Mouse (Mus musculus) frontal cortex, adult (tissue): ENCODE measurements at regions not wholly inside any gene's neighbourhood (a gene's known extent, or its start where the extent isn't known, plus 50 kb on each side); places are given as distances from the start of the nearest gene placed in this dataset.

ENCODE experiments used
- ATAC-seq: cut with Nextera tagmentation; 2 replicates; pipeline ENCODE4 v1.9.2; 2017; ENCODE audit warnings: mild to moderate bottlenecking, moderate library complexity, mixed read lengths; ENCODE audit not compliant: low TSS enrichment

GRCm38 (mm10) chr2:19714025-19714424, 56.5 kb downstream of the Otud1 start:
- ATAC-seq = no peak

- peak; percentile 98 for ATAC-seq
These were observed 58.1 kb downstream of the Otud1 start for GRCm38 (mm10) chr2:19715564-19716238.

DNA sequence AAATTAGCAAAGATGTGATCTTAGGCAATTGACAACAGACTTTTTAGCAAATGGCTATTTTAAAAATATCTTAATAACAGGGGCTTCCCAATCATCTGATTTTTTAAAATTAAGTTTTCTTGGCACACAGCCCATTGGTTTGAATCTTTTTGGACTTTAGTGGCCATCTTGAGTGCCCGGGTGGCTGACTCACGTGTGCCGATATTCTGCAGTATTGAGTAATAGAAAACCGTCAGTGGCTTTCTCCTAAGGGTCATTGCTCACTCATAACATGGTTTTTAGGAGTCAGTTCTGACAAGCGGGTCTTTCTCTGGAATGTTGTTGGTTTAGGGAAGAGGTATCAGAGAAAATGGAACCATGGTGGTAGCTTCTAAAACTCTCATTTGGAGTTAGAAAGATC, 58.8 kb downstream of the Otud1 start:
- no peak for ATAC-seq

- ATAC-seq = no peak
These were observed 68.5 kb downstream of the Otud1 start for GRCm38 (mm10) chr2:19726085-19726484.

GRCm38 (mm10) chr2:19726904-19727303, 69.4 kb downstream of the Otud1 start:
- ATAC-seq = peak; percentile 67; the same call in 1 of the 2 replicates

DNA sequence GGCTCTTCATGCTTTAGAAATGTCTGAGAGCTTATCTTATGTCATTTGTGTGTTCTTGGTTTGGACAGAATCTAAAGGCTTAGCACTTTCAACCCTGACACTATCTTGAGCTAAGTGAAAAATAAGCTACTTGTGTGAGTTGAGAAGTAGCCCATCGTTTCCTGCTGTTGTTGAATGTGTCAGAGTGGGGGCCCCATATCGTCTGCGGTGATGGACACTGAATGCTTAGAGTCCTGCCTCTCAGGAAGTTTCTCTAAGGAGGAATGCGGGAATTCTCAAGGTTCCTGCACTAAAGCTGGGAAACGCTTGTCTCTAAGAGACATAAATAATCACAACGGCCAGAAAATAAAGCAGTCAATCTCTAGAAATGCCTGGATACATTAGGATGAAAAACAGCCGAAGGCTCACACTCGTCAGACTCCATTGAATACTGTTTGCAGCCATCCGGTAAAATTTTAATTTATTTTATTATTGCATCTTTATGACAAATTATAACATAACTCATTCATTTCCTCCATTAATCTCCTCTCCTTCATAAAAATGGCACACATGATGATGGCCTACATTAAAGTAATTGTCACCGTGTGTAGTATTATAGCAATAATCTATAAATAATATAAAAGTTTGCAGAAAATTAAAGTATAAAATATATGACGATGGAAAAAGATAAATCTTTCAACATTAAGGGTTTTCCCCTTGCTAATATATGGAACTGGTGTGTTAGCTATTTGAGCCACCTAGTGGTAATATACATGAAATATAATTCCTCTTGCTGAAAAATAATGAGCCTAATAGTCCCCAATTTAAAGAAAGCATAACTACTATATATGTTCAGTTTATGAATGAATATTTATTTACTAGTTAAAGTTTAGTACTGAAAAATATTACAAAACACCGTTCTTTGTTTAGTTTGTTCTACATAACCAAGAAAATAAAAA, 75.6 kb downstream of the Otud1 start:
- ATAC-seq = no peak

- ATAC-seq = no peak
These were observed 76.8 kb downstream of the Otud1 start for GRCm38 (mm10) chr2:19734164-19734870.

GRCm38 (mm10) chr2:19741508-19741907, 84.0 kb downstream of the Otud1 start:
- no peak for ATAC-seq

- ATAC-seq = no peak
These were observed 85.9 kb downstream of the Otud1 start for GRCm38 (mm10) chr2:19743467-19743866.

DNA sequence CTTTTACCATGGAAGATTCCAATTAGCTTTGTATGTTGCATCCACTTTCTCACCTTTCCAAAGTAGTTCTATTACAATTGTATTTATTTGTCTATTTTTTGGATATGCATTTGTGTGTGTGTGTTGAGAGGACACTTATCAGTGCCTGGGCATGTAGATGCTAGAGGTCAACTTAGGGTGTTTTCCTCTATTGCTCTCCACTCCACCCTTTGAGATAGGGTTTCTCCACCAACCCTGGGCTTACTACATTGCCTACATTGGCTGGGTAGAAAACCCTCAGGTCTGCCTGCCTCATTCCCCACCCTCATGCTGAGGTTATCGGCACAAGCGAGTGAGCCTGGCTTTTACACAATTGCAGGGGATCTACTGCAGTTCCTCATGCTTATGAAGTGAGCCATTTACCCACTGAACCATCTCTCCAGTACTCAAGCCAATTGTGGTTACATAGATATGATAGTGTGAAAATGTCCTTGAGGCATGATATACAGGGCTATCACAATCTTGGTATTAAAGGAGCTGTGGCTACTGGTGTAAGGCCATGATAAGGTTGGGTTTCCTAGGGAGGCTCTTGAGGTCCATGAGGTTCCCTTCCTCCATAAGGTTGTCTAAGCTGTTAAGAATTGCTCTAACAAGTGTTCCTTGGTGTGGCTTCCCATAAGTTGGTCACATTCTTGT, 87.6 kb downstream of the Otud1 start:
- ATAC-seq = no peak

- ATAC-seq = peak; percentile 56; the same call in 1 of the 2 replicates
These were observed 95.2 kb downstream of the Otud1 start for GRCm38 (mm10) chr2:19752753-19753152.

- peak; percentile 98 for ATAC-seq
These were observed 95.9 kb downstream of the Otud1 start for GRCm38 (mm10) chr2:19753479-19753878.

- ATAC-seq = no peak
These were observed 100.4 kb downstream of the Otud1 start for GRCm38 (mm10) chr2:19757910-19758309.

GRCm38 (mm10) chr2:19759169-19759568, 101.6 kb downstream of the Otud1 start:
- ATAC-seq = peak; percentile 15; the same call in 1 of the 2 replicates

DNA sequence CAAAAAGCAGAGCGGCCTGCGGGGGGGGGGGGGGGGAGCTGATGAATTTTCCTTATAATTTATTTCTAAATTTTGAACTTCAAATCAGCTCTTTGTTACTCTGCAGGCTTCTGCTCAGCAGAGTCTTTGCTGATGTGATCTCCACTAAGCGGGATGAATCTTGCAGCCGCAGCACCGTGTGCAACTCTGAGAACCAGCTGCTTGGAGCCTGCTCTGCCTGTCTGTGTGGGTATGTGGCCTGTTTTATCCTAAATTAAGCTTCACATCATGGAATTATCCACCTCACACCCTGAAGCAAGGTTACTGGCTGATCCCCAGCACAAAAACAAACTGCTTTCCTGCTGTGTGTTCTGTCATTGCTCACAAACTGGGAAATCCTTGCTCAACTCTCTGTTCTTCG, 102.0 kb downstream of the Otud1 start:
- peak; percentile 91 for ATAC-seq

DNA sequence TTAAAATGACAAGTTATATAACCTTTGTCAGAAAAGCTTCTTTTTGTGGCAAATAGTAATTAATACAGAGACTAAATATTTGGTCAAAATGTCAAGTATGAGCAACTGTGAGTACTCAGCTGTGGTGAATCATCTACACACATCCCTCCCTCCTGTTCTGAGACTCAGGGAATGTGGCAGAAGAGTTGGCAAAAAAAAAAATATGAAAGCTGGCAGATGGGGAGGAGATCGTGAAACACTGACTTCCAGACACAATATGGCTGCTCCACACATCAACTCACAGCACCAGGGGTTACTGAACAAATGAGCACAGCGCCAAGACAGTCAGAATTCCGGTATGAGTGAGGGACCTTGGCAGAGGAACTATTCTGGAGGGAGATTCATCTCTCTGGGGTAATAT, 105.4 kb downstream of the Otud1 start:
- peak; percentile 95 for ATAC-seq

DNA sequence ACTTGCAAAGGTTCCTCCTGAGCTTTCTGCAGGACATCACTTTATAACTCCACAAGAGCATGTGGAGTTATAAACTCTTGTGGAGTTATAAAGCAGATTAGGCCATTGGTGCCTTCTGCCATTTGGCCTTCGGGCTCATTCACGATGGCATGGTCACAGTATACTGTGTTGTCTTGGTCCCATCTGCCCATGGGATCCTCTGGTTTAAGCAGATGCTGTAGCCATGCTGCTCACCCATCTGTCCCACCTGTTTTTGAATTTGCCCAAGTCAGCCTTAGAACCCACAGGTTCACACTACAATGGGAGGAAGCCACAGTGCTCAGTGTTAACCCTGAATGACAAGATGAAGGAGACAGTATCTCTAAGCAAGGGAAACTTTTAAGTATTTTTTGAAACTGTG, 124.7 kb upstream of the Etl4 start:
- no peak for ATAC-seq

- no peak for ATAC-seq
These were observed 123.8 kb upstream of the Etl4 start for GRCm38 (mm10) chr2:19785663-19786260.

DNA sequence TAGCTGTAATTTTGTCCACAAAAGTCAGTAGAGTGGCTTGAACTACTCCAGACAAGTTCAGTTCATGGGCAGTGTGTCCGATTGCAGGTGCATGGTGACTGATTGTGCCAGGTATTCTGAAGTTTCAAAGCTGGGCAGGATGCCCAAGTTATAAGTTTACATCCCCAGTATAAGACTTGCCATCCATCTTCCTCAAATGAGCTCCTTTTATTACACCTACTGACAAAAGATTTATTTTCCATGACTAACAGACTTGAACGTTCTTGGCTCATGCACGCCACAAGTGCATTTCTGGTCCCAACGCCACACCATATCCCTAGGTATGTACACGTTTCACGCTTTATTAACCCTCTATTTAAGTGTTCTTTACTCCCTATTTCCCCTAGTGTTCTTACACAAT, 117.4 kb upstream of the Etl4 start:
- ATAC-seq = no peak

GRCm38 (mm10) chr2:19796790-19797189, 112.8 kb upstream of the Etl4 start:
- ATAC-seq = no peak
